Mouse (Mus musculus) brain, embryonic 14.5 days (tissue): ENCODE measurements around the gene Szt2.

Experiments
- CTCF ChIP-seq: fragments of 200-500 bp; IDR thresholded peaks from 2 replicates; pipeline ENCODE4 v1.5.1; 2012; ENCODE audit warnings: inconsistent platforms, mild to moderate bottlenecking, moderate library complexity, borderline replicate concordance; ENCODE audit not compliant: insufficient read depth, insufficient read length; ENCODE audit errors: extremely low read depth
- POLR2A ChIP-seq: fragments of 200-500 bp; IDR thresholded peaks from 2 replicates; pipeline ENCODE4 v1.6.1; 2012; ENCODE audit warnings: mild to moderate bottlenecking, inconsistent platforms, borderline replicate concordance; ENCODE audit not compliant: poor library complexity, insufficient read depth, insufficient read length, severe bottlenecking; ENCODE audit errors: extremely low read depth

GRCm38 (mm10) chr4:118427415-118427767 is 18.3 kb upstream of the Szt2 start:
- no peak for TF ChIP-seq CTCF
- no peak for TF ChIP-seq POLR2A
